Mouse (Mus musculus): Measurements from ENCODE around the gene Togaram2. TPM values are rescaled to one million over a fixed set of nuclear protein-coding genes. Genes with fewer than 3 reads are reported as not detected.

The Togaram2 gene
- total RNA-seq, 2 experiments from 2014 or later: 1.7 to 2.0 TPM

DNA sequence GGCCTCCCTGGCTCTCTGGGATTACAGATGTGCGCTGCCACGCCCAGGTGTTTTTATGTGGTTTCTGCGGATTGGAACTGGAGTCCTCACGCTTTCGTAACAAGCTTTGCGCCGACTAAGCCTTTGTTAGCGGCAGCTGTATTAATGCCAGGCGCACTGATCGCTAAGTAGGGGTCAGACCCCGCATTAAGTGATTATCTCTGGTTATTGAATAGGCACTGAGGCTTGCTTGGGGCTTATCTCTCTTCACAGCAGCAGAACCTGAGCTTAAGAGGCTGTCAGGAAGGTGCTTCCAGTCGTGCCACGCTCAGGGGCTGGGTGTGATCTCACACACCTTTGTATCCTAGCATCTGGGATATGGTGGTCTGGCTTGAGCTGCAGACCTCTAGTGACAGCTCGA lies 8.6 kb downstream of the Togaram2 start:
- no peak for DNase-seq
- intact Hi-C loops (cut with DNase I): no loop called here

DNA sequence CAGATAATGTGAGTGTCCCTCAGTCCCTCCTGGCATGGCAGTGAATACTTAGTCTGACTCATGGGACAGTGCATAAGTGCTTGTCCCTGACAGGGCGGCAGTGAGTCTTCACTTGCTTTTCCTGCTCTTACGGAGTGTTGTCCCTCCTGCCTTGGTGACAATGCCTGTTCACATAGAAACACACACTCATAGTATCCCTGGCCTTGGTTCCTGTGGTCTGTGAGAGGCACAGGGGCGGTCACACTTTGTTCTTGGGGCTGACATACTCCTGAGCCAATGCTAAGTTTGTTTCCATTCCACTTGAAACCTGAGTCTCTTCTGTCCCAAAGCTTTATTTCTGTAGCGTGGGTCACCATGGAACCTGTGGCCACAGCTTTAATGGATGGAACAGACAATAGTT lies 9.3 kb downstream of the Togaram2 start:
- DNase-seq: no peak
- intact Hi-C loops (cut with DNase I): no loop called here

DNA sequence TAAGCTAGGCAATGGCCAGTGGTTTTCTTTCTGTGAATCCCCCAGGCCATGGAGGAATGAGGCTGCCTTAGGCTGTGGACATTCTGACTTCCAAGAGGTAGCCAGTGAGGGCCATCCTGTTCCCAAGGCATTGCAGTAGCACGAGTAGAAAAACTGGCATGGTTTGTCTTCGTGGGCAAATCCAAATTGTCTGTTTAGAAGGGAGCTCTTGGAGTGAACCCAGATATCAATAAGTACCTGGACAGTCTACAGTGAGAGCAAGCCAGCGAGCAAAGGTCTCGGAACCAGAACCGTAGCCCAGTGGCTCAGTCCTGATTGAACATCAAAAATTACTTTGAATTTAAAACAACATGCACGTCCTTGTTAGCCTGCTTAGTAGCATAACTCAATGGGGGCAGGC lies 10.2 kb downstream of the Togaram2 start:
- DNase-seq: no peak
- intact Hi-C loops (cut with DNase I): no loop called here

DNA sequence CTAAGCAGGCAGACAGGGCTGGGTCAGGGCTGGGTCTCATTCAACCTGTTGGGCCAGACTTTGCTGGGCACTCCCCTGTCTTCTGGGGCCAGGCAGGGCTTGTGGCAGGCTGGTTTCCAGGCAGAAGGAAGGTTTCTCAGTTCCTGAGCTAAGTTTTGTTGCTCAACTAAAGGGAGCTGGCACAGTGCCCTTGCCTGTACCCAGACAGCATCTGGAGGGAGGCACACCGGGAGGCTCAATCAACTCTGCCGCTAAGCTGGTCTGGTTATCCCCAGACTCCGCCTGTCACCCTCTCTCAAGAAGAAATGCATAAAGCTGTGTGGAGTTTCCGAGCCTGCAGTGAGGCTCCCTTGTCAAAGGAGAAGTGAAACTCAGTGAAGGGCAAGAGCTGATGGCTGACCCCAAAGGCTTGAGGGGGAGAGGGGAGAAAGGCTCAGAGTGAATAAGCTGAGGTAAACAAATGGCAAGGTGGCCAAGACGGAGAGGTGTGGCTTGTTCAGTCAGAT lies 11.1 kb downstream of the Togaram2 start:
- DNase-seq: no peak
- intact Hi-C loops (cut with DNase I): no loop called here

DNA sequence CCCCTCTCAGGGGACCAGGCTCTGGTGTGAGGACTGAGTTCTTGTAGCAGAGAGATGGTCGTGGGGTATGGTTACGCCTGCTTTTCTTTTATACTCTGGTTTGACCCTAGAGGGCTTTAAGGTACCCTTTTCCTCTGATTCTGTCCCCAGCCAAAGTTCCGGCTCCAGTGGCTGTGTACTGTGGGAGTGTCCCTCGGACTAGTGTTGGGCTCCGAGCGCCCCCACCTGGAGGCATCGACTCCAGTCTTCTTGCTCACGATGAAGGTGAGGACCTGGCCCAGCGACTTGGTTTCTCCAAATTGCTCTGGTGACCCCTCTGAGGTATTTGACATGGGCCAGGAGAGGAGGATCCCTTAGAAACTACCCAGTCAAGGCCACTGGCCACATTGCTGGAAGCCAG lies 14.4 kb downstream of the Togaram2 start:
- intact Hi-C loops (cut with DNase I): no loop called here
- DNase-seq: no peak

DNA sequence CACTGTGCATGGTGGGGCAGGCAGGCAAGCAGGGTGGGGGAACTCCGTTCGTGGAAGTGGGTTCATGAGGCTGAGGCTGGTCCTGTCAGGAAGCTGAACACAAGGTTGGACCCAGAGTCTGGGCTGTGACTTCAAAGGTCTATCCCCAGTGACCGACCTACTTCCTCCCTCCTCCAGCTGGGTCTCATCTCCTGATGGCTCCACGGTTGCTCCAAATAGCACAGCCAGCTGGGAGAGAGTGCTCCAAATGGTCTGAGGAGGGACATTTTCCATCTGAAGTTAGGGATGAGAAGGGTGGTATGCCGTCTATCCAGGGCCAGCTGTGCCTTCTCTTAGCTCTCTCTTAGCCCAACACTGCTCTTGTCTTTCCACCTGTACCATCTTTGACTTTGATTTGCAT lies 16.8 kb downstream of the Togaram2 start:
- intact Hi-C loops (cut with DNase I): no loop called here
- peak; percentile 56 to 74 for DNase-seq

DNA sequence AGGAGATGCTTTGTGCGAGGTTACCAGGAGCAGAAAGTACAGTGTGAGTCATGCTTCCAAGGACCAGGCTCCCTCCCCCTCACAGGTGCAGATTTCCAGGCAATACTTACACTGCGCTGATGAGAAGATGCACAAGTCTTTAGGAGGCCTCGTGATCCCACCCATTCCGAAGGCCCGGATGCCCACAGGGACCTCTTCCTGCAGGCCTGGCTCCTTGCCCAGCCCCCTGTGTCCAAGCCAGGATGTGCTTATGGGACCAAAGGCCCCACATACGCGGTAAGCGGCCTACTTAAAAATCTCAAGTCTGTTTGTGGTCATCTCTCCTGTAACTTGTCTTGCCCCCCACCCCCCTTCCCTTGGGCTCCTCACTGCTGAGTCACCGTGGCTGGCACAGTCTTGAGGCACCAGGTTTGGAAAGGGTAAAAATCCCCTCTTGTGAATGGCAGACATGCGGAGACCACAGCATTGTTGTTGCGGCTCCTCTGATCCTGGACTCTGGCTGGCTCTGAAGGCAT lies 18.4 kb downstream of the Togaram2 start:
- intact Hi-C loops (cut with DNase I): no loop called here
- DNase-seq: peak in 1 of 2 experiments; percentile 29

DNA sequence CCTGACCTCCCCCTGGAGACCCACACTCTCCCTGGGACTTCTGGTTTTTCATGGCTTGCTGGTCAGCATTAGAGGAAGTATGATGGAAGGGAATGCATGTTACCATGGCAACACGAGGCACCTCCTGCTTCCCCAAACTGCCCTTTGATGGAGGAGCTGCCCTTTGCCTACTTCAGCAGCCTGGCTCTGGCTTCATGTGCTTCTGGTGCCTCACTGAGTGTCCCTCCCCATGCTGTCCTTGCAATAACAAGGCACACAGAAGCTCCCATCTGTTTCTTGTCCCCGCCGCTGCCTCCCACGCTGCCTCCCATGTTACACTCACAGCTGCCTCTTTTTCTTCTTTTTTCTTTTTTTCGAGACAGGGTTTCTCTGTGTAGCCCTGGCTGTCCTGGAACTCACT lies 20.3 kb downstream of the Togaram2 start:
- intact Hi-C loops (cut with DNase I): no loop called here
- DNase-seq: peak; percentile 35 to 47

DNA sequence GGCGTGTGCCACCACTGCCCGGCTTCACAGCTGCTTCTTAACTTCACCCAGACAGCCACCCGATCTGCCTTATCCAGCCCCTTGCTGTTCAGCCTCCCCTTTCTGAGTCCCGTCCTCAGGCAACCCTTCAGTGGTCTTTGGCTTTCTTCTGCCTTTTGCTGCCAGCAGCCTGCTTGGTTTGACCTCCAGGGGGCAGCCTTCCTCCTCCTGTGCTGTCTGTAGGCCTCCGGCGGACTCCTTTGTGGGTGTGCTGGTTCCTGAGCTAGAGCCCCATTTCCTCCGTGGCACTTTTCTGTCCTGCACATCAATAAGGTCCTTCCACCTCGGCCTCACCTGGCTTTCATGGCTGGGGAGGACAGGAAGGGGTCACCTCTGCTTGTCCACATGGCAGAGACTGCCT lies 20.7 kb downstream of the Togaram2 start:
- DNase-seq: no peak
- intact Hi-C loops (cut with DNase I): no loop called here

DNA sequence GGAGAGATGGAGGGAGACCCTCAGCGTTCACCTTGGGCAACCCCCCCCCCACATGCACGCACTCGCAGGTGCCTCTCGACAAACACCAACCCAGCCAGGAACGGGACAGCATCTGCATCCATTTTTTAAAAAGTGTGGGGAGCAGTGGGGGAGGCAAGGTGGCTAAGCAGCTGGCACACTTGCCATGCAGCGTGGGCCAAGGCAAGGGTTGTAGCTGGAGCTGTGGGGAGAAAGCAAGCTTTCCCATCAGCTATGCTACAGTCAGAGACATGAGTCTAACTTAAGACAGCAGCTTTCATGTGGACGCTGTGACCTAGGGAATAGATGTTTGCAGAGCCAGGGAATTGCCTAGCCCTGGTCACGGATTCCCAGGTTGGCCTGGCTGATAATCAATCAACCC lies 22.1 kb downstream of the Togaram2 start:
- intact Hi-C loops (cut with DNase I): loop anchor here (5.0 kb wide), 2 partner anchors 37 to 87 kb away; no protein-coding TSS in a partner anchor
- DNase-seq: no peak

DNA sequence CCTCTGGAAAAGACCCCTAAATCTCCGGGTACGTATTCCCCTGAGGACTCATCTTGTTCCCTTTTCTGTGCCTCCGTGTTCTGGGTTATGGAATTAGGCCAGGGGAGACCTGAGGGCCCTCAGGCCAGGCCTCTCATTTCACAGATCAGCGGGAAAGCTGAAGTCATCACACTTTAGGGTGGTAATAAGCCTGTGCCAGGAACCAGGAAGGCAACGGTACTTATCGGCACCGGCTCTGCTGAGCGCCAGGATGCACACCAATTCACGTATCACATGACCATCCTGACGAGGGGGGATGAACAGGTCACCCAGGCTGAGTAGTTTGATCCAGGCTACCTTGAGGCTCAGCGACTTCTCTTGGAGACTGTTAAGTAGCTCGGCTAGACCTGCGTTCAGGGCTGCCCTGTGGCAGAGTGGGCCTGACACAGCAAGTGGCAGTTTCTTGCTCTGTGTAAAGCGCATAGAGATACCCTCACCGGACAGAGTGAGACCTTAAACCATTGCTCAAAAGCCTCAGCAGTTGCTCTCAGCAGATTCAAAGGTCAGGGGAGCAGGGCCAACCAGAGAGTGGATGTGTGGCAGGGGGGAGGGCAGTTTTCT lies 22.8 kb downstream of the Togaram2 start:
- intact Hi-C loops (cut with DNase I): loop anchor here (5.0 kb wide), 2 partner anchors 36 to 86 kb away; no protein-coding TSS in a partner anchor
- peak; percentile 31 to 49 for DNase-seq

DNA sequence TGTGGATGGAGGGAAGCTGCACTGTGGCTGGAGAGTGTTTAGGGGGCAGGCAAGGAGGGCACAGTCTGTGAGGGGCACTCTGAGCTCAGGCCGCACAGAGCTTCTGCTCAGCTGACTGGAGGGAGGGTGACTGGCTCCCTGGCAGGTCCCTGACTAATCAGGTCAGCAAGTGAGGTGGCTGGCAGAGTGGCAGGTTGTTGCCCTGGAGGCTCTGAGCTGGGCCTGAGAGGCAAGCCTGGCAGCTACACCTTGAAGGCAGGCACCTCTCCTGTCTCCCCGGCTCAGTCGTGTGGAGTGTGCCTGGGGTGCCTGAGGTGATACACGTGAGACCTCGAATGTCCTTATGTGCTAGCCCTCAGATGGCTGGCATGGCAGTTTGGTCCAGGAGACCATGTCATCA lies 23.3 kb downstream of the Togaram2 start:
- intact Hi-C loops (cut with DNase I): loop anchor here (5.0 kb wide), 2 partner anchors 36 to 86 kb away; no protein-coding TSS in a partner anchor
- DNase-seq: peak in 1 of 2 experiments; percentile 61

DNA sequence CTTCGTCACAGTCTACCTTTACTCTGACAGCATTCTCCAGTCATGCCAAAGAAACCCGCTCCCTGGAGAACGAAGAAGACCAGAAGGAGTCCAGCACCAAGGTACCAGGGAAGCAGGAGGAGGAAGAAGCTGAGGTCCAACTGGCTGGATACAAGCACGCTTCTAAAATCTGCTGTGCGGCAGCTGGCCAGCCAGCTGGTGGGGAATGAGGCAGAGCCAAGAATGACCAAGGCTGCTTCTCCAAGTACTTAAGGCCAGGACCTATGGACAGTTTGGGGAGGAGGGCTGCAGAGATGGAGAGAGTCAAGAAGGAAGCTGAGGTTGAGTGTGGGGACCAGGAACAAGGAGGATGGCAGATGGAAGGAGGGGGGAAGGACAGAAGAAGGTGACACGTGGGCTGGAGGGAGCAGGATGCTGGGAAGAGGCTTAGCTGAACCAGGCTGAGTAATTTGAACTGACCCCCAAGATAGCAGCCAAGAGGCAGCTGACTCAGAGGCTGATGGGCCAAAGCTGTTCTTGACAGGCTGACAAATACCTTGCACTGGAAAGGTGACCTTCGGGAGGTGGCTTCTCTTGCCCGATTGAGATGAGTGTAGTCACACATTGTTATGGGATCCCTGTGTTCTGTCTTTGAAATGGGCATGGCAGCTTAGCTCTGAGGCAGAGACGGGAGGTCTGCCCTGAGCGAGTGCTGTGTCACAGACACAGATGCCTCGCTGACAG lies 25.0 kb downstream of the Togaram2 start:
- intact Hi-C loops (cut with DNase I): loop anchor here (5.0 kb wide), 2 partner anchors 34 to 84 kb away; no protein-coding TSS in a partner anchor

DNA sequence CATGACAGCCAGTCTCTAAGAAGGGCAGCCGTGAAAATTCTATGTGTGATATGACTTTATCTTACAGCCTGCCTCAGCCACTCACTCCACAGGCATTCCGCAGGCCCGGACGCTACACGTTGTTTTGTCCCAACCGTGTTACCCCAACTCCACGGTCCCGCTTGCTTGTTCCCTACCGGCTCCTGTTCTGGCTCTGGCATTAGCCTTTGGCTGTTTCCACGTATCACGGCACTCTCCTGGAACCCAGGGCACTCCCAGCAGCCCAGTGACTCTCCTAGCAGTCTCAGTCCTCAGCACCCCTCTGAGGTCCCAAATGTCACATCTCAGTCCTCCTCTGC lies 25.5 kb downstream of the Togaram2 start:
- DNase-seq: peak in 1 of 2 experiments; percentile 18
- intact Hi-C loops (cut with DNase I): loop anchor here (5.0 kb wide), 2 partner anchors 34 to 84 kb away; no protein-coding TSS in a partner anchor

More for the DNA sequence above, 25.0 kb downstream of the Togaram2 start:
- peak; percentile 67 to 75 for DNase-seq

DNA sequence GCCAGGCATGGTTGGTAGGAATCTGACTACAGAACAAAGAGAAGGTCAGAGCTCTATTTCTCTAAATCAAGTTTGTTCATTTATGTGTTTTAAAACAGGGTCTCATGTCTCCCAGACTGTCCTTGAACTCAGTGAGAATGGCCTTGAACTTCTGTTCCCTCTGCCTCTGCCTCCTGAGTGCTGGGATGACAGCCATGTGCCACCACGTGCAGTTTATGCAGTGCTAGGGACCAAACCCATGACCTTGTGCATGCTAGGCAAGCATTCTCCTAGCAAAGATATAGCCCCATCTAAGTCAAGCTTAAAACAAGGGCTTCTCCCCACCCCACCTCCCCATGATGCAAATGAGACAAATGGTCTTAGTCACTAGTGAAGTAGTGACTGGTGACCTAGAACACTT lies 32.1 kb downstream of the Togaram2 start:
- DNase-seq: no peak
- intact Hi-C loops (cut with DNase I): no loop called here

DNA sequence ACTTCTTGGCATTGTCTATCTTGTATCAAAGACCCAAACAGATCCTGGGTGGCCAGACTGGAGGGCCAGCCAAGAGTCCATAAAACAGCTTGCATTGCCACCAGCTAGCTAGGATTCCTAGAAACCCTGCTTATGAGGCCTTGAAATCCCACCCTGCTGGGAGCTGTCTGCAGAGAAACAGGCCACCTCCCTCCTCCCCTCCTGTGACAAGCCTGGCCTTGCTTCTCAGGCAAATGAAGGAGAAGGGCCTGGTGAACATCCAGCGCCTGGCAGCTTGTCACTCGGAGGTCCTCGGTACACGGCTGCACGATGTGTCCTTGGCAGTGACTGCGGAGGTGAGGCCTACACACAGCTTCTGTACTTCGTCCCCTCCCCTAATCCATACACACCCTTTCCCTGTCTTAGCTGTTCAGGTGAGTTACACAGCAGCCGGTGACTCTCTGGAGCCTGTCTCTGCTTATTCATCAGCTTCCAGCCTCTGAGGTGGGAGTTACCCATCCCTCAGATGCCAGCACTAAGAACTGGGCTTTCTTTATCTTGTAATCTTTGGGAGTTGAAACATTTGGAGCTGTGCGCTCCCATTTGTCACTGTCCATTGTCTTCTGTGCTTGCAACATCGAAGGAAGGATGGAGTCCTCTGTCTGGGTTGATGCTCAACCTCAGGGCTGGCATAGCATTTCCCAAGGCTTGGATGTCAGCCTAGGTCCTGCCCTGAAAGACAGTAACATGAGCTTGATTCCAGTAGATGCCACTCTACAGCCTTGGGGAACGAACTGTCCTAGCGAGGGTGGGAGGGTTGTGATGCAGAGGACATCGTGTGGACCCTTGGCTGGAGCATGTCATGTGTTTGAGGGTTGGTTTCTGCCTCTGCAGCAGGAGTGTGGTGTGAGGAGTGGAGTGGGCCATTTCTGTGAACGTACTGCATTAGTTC lies 32.8 kb downstream of the Togaram2 start:
- intact Hi-C loops (cut with DNase I): no loop called here
- DNase-seq: peak in 1 of 2 experiments; percentile 66

DNA sequence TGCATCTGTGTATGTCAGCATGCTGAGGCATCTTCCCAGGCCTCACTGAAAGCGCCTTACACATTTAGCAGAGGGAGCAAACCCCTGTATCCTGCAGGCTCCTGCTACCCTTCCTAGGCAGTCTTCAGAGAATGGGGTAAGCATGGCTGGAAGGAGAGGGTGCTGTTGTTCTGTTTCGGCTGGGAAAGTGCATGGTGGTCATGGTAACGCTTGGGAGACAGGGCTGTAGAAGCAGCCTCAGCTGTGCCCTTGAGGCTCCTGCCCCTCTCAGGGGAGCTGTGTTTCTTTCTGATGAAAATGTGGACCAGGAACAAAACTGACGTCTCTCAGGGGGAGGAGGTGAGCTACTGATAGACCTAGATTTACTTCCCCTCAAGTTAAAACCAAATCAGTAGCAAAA lies 34.7 kb downstream of the Togaram2 start:
- no peak for DNase-seq
- intact Hi-C loops (cut with DNase I): no loop called here

DNA sequence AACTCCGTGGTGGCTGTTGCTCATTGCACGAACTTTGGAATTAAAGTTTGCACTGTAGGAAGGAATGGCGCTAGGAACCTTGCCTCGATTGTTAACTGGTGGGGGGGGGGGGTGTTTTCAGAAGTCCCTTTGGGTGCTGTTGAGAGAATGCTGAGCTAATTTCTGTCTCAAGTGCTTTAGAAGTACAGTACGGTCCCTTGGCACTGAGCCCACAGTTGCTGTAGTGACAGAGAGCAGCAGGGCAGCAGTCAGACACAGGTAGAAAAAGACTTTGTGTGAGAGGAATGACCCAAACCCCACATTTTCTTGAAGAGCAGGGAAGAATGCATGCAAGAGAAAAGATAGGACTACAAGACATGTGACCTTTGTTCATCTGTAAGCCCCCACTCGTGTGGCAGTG lies 39.2 kb downstream of the Togaram2 start:
- DNase-seq: peak; percentile 74 to 80

DNA sequence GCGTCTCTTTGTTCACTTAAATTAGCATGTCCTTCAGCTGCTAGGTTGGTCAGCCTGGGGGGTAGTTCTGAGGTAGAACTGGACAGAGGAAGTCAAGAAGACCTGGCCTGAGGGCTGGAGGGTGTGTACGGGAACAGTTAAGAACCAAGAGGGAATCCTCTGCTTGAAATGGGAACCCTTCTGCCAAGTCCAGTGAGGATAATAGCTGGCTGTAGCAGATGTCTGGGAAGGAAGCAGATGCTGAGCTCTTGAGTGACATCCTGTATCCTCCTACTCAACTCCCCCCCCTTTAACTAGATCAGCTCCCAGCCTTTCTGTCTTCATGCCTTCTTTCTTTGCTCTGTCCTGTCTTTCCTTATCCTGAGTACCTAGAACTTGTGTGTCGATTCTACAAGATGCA lies 42.0 kb downstream of the Togaram2 start:
- no peak for DNase-seq
- intact Hi-C loops (cut with DNase I): no loop called here

More for the DNA sequence above, 39.2 kb downstream of the Togaram2 start:
- intact Hi-C loops (cut with DNase I): no loop called here

DNA sequence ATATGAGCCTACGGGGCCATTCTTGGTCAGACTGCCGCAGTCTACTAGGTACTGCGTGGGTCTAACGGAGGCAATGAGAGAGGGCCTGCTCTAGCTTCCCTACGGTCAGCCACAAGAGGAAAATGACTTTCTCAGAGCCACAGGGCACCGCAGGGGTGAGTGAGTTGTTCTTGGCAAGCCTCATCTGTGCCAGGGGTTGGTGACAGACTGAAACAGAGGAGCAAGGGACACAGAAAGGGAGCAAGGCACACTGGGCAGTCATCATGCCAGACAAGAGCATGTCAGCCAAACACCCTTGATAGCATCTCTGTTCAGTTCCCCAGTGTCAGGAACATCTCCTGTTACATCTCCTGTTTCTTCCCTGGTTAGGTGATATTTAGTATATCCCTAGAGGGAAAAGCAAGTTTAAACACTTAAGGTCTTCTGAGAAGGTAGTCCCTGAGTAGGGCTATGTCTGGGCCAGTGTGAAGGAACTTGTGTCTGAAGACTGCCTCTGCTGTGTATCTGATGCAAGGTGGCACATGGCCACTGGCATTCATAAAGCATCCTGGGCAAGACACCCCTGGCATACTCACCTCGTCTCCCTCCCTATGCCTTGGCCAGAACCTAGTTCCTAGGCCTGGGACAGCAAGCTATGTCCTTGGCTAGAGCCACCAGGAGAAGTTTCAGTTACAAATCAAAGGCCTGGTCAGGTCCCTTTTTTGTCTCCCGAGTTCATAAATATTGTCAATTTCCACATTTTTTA lies 45.0 kb downstream of the Togaram2 start:
- DNase-seq: no peak
- intact Hi-C loops (cut with DNase I): no loop called here

Data from heart, postnatal 10 days (tissue).